Mouse (Mus musculus) stomach, embryonic 16.5 days (tissue): ENCODE data around the gene Neb. TPM values are rescaled to one million over a fixed set of nuclear protein-coding genes. Genes with fewer than 3 reads are reported as not detected.
A peak's percentile ranks its signal among the peaks of the same experiment; 100 is the strongest.

Experiments used
- ATAC-seq: fragments of 200-750 bp; cut with Nextera tagmentation; 2 replicates; pipeline ENCODE4 v1.8.0; 2017; ENCODE audit warnings: moderate number of reproducible peaks, moderate TSS enrichment; ENCODE audit not compliant: insufficient read depth, low FRiP score
- H3K27ac ChIP-seq: fragments of 300-500 bp; sonication (generic); 2 replicates; pipeline ENCODE4 v1.5.1; 2014; ENCODE audit warnings: low read length
- H3K27me3 ChIP-seq: fragments of 300-500 bp; sonication (generic); 2 replicates; pipeline ENCODE4 v1.6.1; 2014; ENCODE audit warnings: low read length, control low read depth, mixed read lengths; ENCODE audit not compliant: control insufficient read depth, insufficient read depth
- H3K36me3 ChIP-seq: fragments of 300-500 bp; sonication (generic); 2 replicates; pipeline ENCODE4 v1.6.1; 2014; ENCODE audit warnings: low read length; ENCODE audit not compliant: control insufficient read depth, insufficient read depth
- H3K4me1 ChIP-seq: fragments of 300-500 bp; sonication (generic); 2 replicates; pipeline ENCODE4 v1.6.1; 2014; ENCODE audit warnings: low read length, control low read depth, mixed read lengths; ENCODE audit not compliant: control insufficient read depth, insufficient read depth
- H3K4me2 ChIP-seq: fragments of 300-500 bp; sonication (generic); 2 replicates; pipeline ENCODE4 v1.6.1; 2014; ENCODE audit warnings: low read depth, low read length, mixed read lengths
- H3K4me3 ChIP-seq: fragments of 300-500 bp; sonication (generic); replicated peaks from 2 replicates; pipeline ENCODE4 v1.5.1; 2014; ENCODE audit warnings: mild to moderate bottlenecking, low read length
- H3K9ac ChIP-seq: fragments of 300-500 bp; sonication (generic); 2 replicates; pipeline ENCODE4 v1.6.1; 2014; ENCODE audit warnings: low read length
- H3K9me3 ChIP-seq: fragments of 300-500 bp; sonication (generic); replicated peaks from 2 replicates; pipeline ENCODE4 v1.6.1; 2016; ENCODE audit warnings: low read length, control low read depth; ENCODE audit not compliant: control insufficient read depth
- WGBS: fragments of 180-500 bp; shearing (Covaris S2); extraction: QIAGEN DNeasy Blood & Tissue Kit; methylation state at CpG from one replicate; pipeline ENCODE4 v1.1.7; 2014; 5-methylcytosine and 5-hydroxymethylcytosine counted together
- polyA plus RNA-seq: library from polyadenylated mRNA; unstranded; fragments of >200 nt; fragmentation: Nextera tagmentation; extraction: Ambion mirVana; gene quantifications from 2 replicates; pipeline ENCODE4 v1.2.1, GENCODE M21; 2015

The Neb gene
- polyA plus RNA-seq, 1 experiment from 2014 or later: 58.5 TPM

DNA sequence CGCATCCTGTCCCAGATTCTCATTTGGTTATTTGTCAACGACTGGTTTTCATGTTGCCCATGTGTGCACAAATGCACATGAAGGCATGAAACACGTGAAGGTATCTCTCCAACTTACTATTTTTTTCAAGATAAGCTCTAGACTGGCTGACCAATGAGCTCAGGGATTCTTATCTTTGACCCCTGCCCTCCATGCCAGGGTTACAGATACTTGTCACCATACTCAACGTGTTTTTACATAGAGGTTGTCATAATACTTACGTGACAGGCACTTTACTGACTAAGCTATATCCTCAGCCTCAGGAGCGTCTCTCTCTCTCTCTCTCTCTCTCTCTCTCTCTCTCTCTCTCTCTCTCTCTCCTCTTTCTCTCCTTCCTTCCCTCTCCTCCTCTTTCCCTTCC is 8.2 kb upstream of the Neb start:
- Histone ChIP-seq H3K36me3 (no peaks in the 10 kb centered on the region), H3K9me3 (no peaks in the 10 kb centered on the region), H3K27ac (no peak overlapping the region), H3K4me2 (peak overlapping the region; percentile 24; the same call in 1 of the 2 replicates), H3K9ac (no peak overlapping the region), H3K4me3 (no peak overlapping the region), H3K27me3 (no peaks in the 10 kb centered on the region), H3K4me1 (peaks cover 9% of the 10 kb centered on the region)
- WGBS: 61% methylated on average over 6 of the region's 6 CpGs
- no peak for ATAC-seq

DNA sequence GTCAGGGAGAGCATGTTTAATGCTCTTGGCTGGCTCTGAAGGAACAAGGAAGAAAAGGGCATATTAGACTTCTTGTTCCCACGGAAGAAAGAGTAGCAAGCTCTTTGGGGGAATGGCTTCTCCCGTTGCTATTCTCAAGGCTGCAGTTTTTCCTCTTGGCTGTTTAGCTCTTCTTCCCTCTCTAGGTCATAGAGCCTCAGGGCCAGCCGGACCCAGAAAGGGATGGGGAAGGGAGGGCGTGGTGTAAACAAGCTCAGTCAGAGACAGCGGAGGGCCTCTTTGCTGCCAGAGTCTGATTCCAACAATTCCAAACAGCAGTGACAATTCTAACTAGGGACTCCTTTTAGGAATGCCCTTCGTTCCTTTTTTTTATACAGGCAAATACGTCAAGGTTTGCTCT is 7.8 kb upstream of the Neb start:
- Histone ChIP-seq H3K4me3 (no peak overlapping the region), H3K4me2 (peak overlapping the region; percentile 24; the same call in 1 of the 2 replicates), H3K27me3 (no peaks in the 10 kb centered on the region), H3K4me1 (peaks cover 9% of the 10 kb centered on the region), H3K9ac (no peak overlapping the region), H3K9me3 (no peaks in the 10 kb centered on the region), H3K36me3 (no peaks in the 10 kb centered on the region), H3K27ac (peak overlapping the region; percentile 33; the same call in 1 of the 2 replicates)
- ATAC-seq: no peak
- WGBS: 28% methylated on average over 7 of the region's 7 CpGs

DNA sequence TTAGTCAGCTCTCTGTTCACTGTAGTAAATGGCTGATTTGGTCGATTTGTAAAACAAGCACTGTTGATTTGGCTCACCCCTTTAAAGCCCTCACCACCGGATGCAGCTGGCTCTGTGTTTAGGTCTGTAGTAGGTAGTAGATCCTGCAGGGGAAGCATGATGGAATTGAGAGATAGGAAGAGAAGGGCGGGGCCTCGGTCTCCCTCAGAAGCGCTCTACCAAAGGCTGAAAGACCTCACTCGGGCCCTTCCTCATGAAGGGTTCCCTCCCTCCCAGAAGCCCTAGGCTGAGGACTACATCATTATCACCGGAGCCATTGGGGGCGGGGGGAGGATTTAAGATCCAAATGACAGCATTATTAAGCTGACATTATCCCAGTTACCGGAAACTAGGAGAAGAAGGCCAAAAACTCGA is 581 bp upstream of the Neb start:
- Histone ChIP-seq H3K9ac (no peak overlapping the region), H3K27me3 (no peaks in the 10 kb centered on the region), H3K4me2 (0 out of 2 replicates have a peak overlapping the region, but pooled peaks have one; percentile 22), H3K27ac (no peak overlapping the region), H3K4me1 (no peaks in the 10 kb centered on the region), H3K4me3 (no peak overlapping the region), H3K9me3 (no peaks in the 10 kb centered on the region), H3K36me3 (no peaks in the 10 kb centered on the region)
- 63% methylated on average over 10 of the region's 10 CpGs for WGBS
- ATAC-seq: no peak

DNA sequence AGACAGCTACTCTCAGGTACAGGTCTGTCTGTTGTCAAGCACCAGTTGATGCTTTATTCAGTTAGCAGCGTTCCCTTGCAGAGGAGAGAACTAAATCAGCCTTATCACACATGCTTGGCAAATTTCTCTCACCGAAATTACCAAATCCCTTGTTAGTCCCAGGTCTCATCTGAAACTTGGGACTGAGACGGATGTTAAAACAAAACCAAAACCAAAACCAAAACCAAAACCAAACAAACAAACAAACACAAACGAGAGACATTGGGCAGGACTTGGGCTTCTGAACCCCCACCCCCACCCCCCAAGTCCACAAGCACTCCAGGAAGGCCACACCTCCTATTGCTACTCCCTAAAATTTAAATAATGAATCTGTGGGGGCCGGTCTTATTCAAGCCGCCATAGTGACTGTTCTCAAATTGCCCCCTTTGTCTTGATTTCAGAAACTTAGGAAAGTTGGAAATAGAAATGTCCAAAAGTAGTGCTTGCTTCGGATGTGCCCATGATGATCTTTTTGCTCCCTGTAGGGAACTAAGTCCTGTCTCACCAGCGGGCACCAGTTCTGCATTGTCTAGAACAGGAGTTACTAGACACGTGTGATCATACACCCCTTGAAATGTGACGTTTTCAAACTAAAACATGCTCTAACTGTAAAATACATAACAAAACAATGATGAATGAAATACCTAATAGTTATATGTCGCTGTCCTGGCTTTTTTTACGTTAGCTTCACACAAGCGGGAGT is 397 bp downstream of the Neb start:
- WGBS: 50% methylated on average over 13 of the region's 13 CpGs
- Histone ChIP-seq H3K27ac (no peak overlapping the region), H3K9me3 (no peaks in the 10 kb centered on the region), H3K4me2 (peak overlapping the region; percentile 22), H3K36me3 (no peaks in the 10 kb centered on the region), H3K27me3 (no peaks in the 10 kb centered on the region), H3K9ac (no peak overlapping the region), H3K4me1 (no peaks in the 10 kb centered on the region), H3K4me3 (no peak overlapping the region)
- no peak for ATAC-seq

DNA sequence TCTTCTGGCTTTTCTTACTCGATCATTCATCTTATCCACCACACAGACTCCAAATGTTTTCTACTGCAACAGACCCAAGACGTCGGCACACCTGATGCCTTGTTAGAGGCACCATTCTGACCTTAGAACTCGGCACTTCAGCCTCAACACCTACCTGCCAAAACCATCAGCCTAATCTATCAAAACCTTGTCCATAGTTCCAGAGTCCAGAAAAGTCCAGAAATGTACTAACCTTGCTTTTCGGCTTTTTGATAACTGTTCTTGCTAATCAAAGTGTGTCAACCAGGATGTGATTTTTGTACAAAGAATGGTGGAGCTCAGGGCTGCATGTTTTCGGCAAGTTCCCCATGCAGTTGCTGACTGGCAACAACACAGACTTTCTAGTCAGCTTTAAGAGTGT is 3.6 kb downstream of the Neb start:
- H3K9ac ChIP-seq: no peak overlapping the region
- no peak for ATAC-seq
- 89% methylated on average over 6 of the region's 6 CpGs for WGBS

DNA sequence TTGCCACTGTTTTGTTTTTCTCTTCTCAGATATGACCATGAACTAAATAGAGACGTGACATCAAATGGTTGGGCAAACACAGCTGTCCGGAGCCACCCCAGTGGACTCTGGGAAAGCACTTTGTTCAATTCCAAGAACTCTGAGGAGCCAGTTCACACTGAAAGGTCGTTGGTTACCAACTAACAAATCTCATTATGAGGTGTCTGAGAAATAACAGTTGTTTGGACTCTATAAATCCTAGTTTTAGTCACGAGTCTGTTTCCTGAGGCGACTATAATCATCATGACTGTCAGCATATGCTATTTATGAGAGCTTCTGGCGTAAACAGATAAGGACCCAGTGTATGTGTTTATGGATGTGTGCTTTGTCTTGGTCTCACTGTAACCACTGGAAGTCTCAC is 5.8 kb downstream of the Neb start:
- Histone ChIP-seq H3K4me2 (no peak overlapping the region), H3K4me3 (no peak overlapping the region), H3K27me3 (no peaks in the 10 kb centered on the region), H3K27ac (no peak overlapping the region), H3K9me3 (no peaks in the 10 kb centered on the region), H3K36me3 (no peaks in the 10 kb centered on the region), H3K4me1 (0 out of 2 replicates have a peak, but pooled peaks cover 2% of the 10 kb centered on the region), H3K9ac (no peak overlapping the region)
- WGBS: 54% methylated on average over 6 of the region's 6 CpGs
- no peak for ATAC-seq

More for the DNA sequence above, 3.6 kb downstream of the Neb start:
- no peak overlapping the region for H3K27ac ChIP-seq
- no peaks in the 10 kb centered on the region for H3K36me3 ChIP-seq
- 0 out of 2 replicates have a peak, but pooled peaks cover 2% of the 10 kb centered on the region for H3K4me1 ChIP-seq
- H3K9me3 ChIP-seq: no peaks in the 10 kb centered on the region
- no peak overlapping the region for H3K4me2 ChIP-seq
- H3K4me3 ChIP-seq: no peak overlapping the region
- H3K27me3 ChIP-seq: no peaks in the 10 kb centered on the region

DNA sequence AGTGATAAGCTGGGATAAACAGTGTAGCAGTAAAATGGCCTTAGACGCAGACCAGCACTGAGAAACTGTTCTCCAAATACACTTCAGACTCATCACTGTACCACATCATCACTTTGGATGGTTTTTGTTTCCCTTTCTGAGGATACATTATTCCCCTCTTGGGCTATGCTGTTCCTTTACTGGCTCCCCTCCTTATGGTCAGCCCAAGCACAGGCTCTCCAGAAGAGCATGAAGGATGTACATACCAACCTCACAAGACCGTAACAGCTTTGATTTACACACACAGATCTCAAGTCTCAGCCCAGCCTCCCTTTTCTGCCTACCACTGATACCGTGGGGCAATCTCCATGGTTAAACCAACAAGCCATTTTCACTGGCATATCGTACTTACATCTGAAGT is 6.2 kb downstream of the Neb start:
- H3K9ac ChIP-seq: no peak overlapping the region
- H3K36me3 ChIP-seq: no peaks in the 10 kb centered on the region
- ATAC-seq: no peak
- H3K4me3 ChIP-seq: no peak overlapping the region
- no peak overlapping the region for H3K27ac ChIP-seq
- 63% methylated on average over 4 of the region's 4 CpGs for WGBS
- no peaks in the 10 kb centered on the region for H3K27me3 ChIP-seq
- no peaks in the 10 kb centered on the region for H3K9me3 ChIP-seq
- no peak overlapping the region for H3K4me2 ChIP-seq
- 0 out of 2 replicates have a peak, but pooled peaks cover 2% of the 10 kb centered on the region for H3K4me1 ChIP-seq

DNA sequence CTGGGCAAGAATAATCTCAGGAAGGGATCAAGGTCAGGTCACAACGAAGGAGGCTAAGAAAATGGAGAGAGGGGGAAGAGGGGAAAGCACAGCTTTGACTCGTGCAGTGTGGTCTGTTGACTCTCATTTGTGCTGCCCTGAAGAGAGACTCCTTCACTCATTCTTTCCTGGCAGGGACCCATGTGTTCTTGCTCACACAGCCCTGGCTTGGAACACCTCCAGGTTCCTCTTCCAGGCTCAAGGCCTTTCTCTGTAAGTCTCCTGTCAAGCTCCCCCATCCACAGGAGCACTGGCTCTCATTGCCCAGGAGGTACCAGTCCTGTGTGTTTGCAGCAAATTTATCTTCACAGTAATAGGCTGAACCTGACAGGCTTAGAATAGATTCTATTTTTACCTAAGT is 7.2 kb downstream of the Neb start:
- Histone ChIP-seq H3K27ac (no peak overlapping the region), H3K4me1 (0 out of 2 replicates have a peak, but pooled peaks cover 2% of the 10 kb centered on the region), H3K9me3 (no peaks in the 10 kb centered on the region), H3K4me2 (no peak overlapping the region), H3K4me3 (no peak overlapping the region), H3K36me3 (no peaks in the 10 kb centered on the region), H3K27me3 (no peaks in the 10 kb centered on the region), H3K9ac (no peak overlapping the region)
- 14% methylated on average over 2 of the region's 2 CpGs for WGBS
- peak; percentile 64; the same call in 1 of the 2 replicates for ATAC-seq

DNA sequence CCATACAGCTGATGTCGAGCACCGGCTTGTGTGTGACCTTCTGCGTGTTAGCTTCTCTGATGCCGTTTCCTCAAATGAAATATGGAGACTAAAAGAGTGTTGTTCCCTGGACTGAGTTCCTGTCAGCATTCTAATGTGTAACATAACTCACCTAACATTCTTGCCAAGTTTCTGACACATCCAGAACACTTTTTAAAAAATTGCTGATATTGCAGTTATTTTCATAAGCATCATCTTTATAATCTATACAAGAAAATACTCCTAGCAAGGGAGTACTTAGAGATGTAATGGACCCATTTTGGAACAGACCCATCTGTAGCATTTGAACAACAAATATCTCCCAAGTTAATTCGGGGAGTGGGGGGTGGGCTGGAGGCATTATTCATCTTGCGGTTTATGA is 8.7 kb downstream of the Neb start:
- Histone ChIP-seq H3K4me3 (no peak overlapping the region), H3K9me3 (no peaks in the 10 kb centered on the region), H3K36me3 (no peaks in the 10 kb centered on the region), H3K4me2 (no peak overlapping the region), H3K9ac (no peak overlapping the region), H3K27ac (no peak overlapping the region), H3K4me1 (0 out of 2 replicates have a peak, but pooled peaks cover 2% of the 10 kb centered on the region), H3K27me3 (no peaks in the 10 kb centered on the region)
- 65% methylated on average over 6 of the region's 6 CpGs for WGBS
- no peak for ATAC-seq
